Mouse (Mus musculus) layer of hippocampus, postnatal 14 days (tissue): ENCODE measurements around the gene Col9a2. TPM values are rescaled to one million over a fixed set of nuclear protein-coding genes. Genes with fewer than 3 reads are reported as not detected.

Experiments used
- DNase-seq, 2 experiments: peaks; one replicate each; pipeline ENCODE4 v3.0.0; 2021 to 2022; ENCODE audit warnings: low spot score in 2 of 2, mixed read lengths in 1 of 2
- long read RNA-seq, 2 experiments: library from polyadenylated mRNA; stranded (forward); transcript quantifications; one replicate each; pipeline ENCODE4 v2.0.0; 2021
- total RNA-seq, 2 experiments: library from RNA; stranded (reverse); gene quantifications; 2 replicates each; pipeline ENCODE4 v1.2.3; 2021

Gene Col9a2
- 1 to 10 TPM; 5.7 to 7.0 TPM for total RNA-seq
- long read RNA-seq, experiment 1: 0 reads
- long read RNA-seq, experiment 2, partial matches to known transcripts: 1 of 1 reads
- long read RNA-seq, experiment 2, other reads (novel, unspliced or antisense): 0 of 1 reads

DNA sequence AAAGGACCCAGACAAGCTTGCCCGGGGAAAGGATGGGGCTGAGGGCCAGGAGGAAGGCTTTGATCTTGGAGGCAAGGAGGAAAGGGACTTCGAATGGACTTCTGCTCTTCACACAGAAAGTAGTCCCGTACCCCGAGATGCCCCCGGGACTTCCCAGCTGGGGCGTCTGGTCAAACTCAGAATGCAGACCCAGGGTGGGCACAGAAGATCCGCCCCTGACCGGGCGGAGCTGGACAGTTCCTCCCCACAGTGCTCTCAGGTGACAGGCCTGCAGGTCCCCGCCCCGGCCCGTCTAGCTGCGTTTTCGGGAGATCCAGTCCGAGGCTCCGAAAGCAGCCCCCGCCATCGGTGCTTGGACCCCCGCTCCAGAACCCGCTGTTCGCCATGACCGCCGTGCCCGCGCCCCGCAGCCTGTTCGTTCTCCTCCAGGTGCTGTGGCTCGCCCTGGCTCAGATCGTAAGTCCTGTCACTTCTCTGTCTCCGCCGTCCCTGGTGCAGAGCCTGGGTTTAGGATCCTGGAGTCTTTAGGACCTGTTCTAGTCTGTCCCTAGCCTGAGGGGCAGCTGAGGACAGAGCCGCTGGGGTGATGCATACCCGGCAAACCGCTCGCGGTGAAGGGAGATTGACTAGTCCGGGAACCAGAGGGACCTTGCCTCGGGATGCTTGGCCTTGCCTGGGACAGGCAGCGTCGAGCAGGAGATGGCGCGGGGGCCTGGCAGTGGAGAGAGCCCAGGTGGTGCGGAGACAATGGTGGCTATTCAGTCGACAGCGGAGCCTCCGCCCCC, at the start of gene Col9a2:
Gene Col9a2 (plus strand): TSS at position 55 of the 785 bp plus-strand sequence.
- peak in 1 of 2 experiments; percentile 10 for DNase-seq

DNA sequence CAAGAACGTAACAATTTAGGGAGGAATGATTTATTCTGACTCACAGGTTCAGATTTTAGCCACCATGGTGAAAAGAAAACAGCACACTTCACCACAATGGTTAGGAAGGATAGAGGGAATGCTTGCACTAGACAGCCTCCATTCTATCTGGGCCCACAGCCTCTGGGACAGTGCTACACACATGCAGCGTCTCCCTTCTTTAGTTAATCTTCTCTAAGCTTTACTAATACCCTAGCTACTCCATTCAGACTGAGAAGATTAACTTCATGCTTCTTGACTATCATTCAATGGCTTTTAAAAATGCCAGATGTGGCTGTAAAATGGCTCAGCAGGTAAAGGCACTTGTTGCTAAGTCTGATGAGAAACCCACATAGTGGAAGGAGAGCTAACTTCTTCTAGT, 46.9 kb upstream of the Col9a2 start:
- no peak for DNase-seq

DNA sequence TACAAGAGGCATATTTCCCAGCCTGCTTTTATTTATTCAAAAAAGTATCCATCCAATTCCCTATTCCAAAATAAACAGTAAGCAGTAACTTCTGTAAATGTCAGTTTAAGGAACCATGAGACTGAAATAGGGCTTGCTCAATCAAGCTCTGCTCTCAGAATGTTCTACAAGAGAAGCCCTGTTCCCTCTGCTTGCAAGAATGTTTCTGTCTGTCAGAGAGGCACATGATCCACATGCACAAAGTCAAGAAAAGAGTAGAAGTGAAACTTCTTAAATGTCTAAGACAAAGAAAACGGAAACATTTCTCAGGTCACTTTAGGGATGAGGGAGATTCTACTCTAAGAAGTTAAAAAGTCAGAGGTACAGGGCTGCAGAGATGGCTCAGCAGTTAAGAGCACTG, 46.2 kb upstream of the Col9a2 start:
- no peak for DNase-seq

DNA sequence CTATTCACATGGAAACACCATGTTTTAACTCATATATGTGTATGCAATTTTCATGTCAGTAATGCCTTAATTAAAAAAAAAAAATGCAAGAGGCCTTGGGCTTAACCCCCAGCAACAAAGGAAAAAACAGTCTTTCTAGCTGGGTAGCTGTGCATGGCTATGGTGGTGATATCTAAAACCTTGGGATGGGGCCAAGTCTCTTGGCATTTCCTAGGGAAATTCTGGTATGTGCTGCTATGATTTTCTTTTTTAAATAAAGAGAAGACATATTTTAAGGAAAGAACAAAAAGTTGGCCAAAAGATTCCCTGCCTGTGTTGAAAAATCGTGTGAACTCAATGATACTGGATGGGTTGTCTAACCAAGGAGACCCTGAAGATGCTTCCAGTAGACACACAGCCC, 43.3 kb upstream of the Col9a2 start:
- no peak for DNase-seq

DNA sequence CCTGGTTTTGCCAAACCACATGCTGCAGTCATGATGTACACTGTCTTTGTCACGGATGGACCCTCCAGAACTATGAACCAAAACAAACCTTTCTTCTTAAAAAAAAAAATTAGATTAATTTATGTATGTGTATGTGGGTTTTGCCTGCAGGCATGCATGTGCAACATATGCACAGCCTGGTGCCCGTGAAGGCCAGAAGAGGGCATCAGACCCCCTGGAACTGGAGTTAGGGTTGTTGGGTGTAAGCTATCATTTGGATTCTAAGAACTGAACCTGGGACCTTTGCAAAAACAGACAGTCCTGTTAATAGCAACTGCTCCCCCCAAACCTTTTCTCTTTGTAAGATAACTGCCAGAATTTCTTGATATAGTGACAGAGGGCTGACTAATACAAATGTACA, 38.1 kb upstream of the Col9a2 start:
- DNase-seq: no peak

DNA sequence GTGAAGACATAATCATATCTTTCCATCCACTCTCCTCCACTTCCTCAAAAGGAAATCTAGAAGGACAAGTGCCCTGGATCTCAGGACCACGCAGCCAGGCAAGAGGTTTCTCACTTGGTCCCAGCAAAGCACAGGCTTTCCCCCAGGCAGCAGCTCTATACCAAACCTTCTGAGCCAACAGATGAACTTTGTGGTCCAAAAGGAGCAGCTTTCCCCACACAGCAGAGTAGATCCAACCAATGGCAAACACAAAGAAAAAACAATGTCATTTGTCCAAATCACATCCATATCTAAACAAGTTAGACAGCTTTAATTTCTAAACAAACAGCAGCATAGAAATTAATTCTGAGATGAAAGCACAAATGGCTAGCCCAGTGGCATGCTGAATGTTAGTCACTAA, 37.5 kb upstream of the Col9a2 start:
- DNase-seq: no peak

DNA sequence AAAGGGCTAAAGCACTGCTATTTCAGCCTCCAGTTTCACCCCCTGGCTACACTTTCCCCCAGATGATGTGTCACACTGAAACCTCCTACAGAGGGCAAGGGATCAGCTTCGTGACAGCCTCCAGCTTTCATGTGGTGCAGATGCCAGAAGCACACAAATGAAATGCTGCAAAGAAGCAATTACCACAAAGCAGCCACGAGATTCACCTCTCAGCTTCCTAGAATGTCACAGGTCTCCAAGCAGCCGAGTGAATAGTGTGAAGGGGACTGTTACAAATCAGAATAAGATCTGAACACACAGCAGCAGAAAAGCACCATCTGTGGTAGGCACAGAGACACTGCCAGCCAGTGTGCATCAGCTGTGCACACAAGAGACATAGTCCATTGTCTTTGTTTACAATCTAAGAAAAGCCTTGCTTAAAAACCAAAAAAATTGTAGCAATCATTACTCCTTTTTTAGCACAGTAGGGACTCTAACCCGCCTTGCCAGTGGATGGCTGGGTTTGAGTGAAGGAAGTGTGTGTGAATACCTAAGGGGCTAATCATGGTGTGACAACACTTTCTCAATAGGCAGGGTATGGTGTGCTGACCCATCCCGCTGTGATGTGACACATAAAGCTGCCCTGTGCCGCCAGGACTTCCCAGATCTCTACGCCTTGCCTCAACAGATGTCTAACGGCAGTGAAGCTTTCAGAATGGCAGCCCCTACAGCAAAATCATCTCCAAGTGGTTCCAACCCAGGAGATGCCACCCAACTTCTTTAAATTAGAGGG, 36.6 kb upstream of the Col9a2 start:
- DNase-seq: no peak

DNA sequence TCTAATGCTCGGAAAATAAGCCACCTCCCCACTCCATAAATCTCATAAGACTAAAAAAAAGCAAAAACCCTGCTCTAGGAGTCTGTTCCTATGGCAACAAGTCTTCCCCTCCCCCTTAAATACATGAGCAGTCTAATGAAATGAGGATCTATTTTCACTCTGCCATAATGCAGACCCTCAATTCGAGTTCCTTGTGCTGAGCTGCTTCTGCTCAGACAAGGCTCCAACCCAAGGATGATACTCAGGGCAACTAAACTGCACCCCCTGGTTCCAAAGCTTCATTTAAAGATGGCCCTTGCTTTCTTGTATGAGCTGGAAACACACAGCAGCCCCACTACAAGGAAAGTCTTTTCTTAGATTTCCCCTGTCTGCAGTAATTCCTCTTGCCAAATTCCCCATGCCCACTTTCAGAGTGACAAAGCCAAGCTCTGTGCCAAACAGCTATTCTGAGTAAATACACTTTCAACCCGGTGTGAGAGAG, 35.5 kb upstream of the Col9a2 start:
- peak in 1 of 2 experiments; percentile 49 for DNase-seq

DNA sequence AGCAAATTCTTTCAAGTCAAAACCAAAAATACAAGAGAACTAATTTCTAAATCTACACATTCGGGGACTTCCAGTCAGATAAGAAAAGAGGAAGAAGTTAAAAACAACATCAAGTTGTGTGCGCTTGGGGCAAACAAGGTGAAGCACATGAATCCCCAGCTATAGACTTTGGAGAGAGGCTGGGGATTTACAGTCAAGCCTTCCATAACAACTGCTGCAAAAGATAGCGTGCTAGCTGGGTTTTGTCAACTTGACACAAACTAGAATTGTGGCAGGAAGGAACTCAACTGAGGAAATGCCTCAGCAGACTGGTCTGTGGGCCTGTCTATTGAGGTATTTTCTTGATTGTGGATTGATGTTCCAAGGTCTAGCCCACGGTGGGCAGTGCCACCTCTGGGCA, 34.5 kb upstream of the Col9a2 start:
- no peak for DNase-seq

DNA sequence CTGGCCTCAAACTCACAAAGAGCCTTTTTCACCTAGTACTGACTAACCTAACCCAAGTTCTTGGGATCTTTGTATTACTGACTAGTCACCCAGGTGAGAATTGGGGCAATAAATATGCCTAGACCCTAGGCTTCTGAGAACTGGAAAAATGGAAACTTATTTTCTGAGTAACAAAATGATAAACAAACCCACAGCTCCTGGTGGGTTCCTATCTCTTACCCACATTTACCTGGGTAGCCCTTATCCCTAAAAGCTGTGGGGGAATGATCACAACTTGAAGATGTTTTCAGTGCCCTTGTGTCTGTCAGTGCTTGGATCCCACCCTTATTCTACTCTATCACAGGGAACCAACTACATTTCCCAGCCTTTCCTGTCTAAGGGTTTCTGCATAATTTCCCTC, 32.2 kb upstream of the Col9a2 start:
- DNase-seq: no peak

DNA sequence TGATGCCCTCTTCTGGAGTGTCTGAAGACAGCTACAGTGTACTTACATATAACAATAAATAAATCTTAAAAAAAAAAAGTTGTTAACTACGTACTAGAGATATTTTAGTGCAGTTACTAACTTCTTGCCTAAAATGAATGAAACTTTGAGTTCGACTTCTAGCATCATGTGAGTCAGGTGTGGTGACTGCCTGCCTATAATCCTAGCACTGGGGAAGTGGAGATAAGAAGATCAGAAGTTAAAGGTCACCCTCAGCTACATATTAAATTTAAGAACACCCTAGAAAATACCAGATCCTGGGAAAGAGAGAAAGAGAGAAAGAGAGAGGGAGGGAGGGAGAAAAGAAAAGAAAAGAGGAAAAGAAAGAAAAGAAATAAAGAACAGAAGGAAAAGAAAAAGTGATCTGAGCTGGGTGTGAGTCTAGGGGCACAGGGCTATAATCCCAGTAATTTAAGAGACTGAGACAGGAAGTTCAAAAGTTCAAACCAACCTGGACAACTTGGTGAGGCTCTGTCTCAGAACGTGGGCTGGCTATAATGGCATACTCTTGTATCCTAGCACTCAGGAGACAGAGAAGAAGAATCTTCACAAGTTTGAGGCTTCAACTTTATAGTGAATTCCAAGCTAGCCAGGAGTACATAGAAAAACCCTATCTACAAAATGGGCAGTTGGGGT, 31.0 kb upstream of the Col9a2 start:
- no peak for DNase-seq

DNA sequence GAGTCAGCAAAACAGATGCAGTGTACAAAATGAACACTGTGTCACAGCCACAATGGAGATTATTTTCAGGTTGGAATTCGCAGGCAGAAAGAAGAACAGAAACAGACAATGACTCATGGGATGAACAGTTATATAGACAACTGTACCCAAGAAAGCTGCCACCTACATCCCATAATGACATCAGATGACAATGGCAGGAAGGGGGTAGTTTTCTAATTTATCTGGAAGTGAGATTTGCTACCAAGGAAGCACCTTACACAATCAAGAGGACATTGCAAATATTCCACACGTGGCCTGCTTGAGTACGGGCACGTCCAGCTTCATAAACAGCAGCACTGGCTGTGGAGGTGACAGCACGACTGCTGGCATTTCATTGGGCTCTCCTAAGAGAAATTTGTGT, 30.0 kb upstream of the Col9a2 start:
- no peak for DNase-seq

DNA sequence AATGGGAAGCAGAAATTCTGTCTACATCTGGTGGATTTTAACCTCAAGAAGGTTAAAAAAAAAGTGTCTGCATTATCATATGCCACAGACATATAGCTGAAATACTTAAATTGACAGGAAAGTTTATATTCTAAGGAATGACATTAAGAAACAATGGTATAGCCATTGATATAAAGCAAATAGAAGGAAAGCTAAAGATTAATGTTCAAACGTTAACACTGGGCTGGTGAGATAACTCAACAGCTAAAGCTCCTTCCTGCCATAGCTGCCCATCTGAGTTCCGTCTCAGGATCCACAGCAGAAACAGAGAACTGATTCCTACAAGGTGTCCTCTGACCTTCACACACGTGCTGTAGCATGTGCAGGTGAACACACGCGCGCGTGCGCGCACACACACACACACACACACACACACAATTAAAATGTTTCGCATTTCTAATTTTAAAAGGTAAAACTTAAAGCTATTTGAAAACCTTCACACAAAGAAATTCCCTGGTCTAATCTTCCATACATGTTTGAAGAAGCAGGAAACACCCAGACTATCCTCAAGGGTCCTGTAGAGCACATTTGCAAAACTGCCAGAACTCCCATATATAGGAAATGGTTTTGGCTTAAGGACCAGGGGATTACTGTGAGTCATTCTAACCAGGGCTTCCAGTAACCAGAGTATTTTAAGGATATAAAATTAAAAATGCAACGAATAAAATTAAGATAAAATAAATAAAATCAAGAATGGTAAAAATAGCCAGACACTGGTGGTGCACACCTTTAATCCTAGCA, 28.2 kb upstream of the Col9a2 start:
- no peak for DNase-seq

DNA sequence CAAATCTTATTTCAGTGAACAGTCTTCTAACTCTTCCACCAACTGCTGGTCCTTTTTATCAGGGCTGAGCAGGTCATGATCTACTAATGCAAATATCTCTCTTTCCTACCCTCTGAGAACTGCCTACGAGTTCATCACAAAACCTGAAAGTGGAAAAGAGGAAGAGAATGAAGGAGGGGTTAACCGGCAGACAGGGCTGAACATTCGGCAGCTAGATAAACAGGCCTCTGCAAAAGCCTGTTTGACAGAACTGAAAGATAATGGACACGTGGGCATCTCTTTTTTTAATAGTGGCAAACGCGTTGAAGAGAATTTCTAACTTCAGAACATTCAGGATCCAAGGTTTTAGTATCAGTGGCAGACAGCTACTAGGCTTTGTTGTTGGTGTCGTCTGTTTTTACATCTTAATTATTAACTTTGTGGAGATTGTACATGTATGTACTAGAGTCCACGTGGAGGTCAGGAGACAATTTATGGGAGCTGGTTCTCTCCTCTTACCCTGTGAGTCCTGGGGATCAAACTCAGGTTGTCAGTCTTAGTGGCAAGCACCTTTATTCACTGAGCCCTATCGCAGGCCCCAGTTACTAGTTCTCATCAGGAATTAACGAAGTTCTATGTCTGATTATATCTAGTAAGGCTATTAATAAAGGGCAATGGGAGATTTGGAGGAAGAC, 24.5 kb upstream of the Col9a2 start:
- DNase-seq: no peak

DNA sequence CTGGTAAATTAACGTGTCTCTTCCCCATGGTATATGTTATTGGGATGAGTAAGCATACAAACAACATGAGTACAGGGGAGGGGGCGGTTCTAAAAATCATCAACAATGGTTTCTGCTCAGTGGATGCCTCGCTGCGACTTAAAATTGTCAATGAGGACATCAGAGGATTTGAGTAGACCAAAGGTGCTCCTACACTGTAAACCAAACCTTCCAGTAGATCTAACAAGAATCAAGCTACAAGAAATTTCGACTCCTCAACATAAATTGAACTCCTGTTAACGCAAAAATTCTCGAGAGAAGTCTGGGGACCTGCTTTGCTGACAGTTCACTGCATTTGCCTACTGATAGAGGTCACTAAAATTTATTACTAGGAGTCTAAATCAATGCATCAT, 23.9 kb upstream of the Col9a2 start:
- no peak for DNase-seq

DNA sequence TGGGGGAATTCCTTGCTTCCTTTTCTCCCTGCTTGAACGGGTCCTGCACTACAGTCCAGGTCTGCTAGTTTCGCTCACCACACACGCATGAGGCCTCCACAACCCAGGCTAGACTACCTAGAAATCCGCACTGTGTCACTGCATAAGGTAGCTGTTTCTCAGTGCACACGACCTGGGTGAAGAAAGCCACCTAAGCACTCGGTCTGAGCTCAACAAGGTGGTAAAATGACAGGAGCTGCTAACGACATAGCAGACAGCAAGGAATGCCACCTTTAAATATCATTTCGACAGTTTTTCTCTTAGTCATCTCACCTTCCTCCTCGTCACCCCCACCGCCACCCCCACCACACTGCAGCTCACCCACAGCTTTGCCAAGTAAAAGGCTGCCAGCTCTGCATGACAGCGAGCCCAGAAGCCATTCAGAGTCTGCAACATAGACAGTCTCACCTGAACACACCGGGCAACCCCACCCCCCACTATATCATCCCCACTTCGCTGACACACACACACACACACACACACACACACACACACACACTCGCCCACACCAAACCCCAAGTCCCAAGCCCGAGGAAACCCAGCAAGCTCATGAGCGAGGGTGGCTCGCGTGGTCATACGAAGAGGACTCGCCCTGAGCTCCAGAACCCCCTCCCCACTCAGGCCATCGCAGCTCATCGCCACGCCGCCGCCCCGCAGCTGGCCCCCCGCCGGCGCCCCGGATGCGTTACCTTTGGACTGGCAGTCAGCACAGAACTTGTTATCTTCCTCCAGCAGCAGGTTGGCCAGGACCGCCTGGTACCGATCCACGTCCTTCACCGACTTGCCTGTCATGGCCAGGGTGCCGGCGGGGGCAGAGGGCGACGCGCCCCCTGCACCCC, 22.9 kb upstream of the Col9a2 start:
- peak; percentile 42 to 45 for DNase-seq

DNA sequence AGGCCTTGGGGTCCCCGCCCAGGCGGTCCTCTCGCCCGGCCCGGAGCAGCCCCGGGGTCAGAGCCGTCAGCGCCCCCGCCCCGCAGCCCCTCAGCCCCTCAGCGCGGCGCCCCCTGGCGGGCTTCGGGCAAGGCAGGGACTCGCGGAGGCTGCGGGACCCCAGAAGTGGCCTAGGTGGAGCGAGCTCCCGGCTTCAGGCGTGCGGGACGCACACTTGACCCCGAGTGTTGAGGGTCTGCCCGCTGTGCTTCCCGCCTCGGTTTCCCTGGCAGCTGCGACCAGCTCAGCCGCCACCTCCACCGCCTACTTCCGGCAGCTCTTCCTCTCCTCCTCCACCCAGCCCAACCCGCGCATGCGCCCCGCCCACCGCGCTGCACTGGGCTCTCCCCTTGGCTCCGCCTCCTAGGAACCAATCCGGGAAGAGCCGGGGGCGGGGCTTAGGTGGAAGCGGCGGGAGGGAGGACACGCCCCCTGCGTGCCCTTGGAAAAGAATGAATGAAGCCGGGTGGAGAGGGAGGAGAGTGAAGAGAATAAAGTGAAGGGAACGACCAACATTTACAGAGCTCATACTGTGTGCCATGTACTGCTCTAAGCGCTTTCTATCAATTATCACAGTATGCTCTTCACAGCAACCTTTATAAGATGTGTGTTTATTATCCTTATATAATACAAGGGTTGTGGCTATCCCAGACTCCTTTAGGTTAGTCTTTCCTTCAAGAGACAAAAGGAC, 22.1 kb upstream of the Col9a2 start, which contains the start of gene Smap2:
Gene Smap2 (minus strand): TSS at position 320 of the 730 bp plus-strand sequence.
- DNase-seq: peak; percentile 98 to 99

DNA sequence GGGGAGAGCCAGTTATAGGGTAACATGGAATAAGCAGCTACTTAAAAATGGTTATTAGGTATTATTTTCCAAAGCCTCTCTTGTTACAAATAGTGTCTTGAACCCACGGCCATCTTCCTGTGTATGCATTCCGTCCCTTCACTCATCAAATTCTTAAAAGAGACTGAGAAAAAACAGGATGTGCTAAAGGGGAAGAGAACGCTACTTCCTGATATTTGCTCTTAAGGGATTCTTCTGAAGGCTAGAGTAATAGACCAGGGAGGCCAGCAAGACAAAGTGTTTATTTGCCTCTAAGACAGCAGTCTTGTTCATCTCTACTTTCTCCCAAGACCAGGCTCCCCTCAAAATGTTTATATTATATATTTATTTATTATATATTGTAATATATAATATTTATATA, 20.9 kb upstream of the Col9a2 start:
- no peak for DNase-seq
